Mouse (Mus musculus): Measurements from ENCODE around the gene Gm8212. TPM values are rescaled to one million over a fixed set of nuclear protein-coding genes. Genes with fewer than 3 reads are reported as not detected.
"Not testable (repeated sequence)": the region's sequence is repeated elsewhere in the genome, so short reads cannot be mapped to it uniquely, and the experiment has no call there.

Gm8212 gene
- polyA plus RNA-seq (2015; fragmentation: Nextera tagmentation; extraction: Ambion mirVana): not detected in 2 replicates

- H3K36me3 ChIP-seq (ENCODE audit: control insufficient read depth, insufficient read depth); H3K27ac ChIP-seq (ENCODE audit: low read length); ATAC-seq (ENCODE audit: low read depth); H3K9me3 ChIP-seq (replicated peaks; ENCODE audit: control insufficient read depth, low read length); H3K9ac ChIP-seq (ENCODE audit: low read depth, low read length); H3K4me3 ChIP-seq (ENCODE audit: low read depth, low read length); H3K27me3 ChIP-seq (ENCODE audit: control insufficient read depth, insufficient read depth, low read depth, low read length); H3K4me2 ChIP-seq (ENCODE audit: low read depth, low read length); H3K4me1 ChIP-seq (ENCODE audit: control insufficient read depth, low read depth, low read length): not testable (repeated sequence)
- 75% methylated on average over 1 of the region's 3 CpGs for WGBS (ENCODE audit: insufficient replicate concordance)
Measured at GRCm38 (mm10) chr14:44197361-44197760, at the start of gene Gm8212. Gm8212 (plus strand) TSS chr14:44197661.

DNA sequence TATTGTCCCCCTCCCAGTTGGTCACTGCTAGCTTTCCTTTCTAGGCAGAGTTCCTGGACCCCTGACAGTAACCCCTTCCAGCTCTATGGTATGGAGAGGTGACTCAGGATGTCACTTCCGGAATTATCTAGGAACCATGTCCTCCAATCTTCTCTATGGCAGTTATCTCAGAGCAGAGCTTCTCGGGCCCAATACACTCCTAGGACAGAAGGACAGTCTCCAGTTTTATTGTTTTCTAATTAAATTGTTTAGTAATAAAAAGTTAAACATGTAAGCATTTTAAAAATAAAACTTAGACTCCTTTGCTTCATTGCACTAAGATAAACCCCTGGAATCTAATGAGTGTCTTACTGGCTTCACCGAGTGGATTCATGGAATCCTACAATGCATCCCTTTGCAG lies 15.7 kb downstream of the Gm8212 start, which contains the start of gene 4930503E14Rik:
Gene 4930503E14Rik (minus strand): TSS at position 101 of the 400 bp plus-strand sequence.
- not testable (repeated sequence) for H3K4me3 ChIP-seq (ENCODE audit: low read depth, low read length); H3K36me3 ChIP-seq (ENCODE audit: control insufficient read depth, insufficient read depth); H3K9ac ChIP-seq (ENCODE audit: low read depth, low read length); H3K4me1 ChIP-seq (ENCODE audit: control insufficient read depth, low read depth, low read length); H3K27me3 ChIP-seq (ENCODE audit: control insufficient read depth, insufficient read depth, low read depth, low read length); H3K4me2 ChIP-seq (ENCODE audit: low read depth, low read length); H3K27ac ChIP-seq (ENCODE audit: low read length); ATAC-seq (ENCODE audit: low read depth); H3K9me3 ChIP-seq (replicated peaks; ENCODE audit: control insufficient read depth, low read length)
- WGBS (ENCODE audit: insufficient replicate concordance): 61% methylated on average over 3 of the region's 3 CpGs

DNA sequence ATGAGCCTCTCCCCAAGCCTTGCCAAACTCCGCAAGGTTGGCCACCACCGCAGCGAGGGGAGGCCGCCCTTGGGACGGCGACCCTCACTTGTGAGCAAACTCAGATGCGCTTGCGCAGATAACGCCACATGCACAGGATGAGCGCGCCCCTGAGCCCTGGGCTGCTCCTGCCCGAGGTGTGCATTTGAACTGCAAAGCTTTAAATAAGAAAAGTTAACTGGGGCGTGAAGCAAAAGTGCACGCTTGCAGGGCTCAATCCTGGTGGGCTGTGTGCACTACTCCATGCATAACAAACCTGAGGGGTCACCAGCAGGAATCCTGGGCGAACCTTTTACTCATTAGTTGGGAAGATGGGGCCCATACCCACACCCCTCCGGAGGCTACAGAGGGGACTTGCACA lies 50.6 kb downstream of the Gm8212 start:
- Histone ChIP-seq H3K4me1 (ENCODE audit: control insufficient read depth, low read depth, low read length) (no peaks in the 10 kb centered on the region), H3K36me3 (ENCODE audit: control insufficient read depth, insufficient read depth) (no peaks in the 10 kb centered on the region), H3K4me3 (ENCODE audit: low read depth, low read length) (no peak overlapping the region), H3K27me3 (ENCODE audit: control insufficient read depth, insufficient read depth, low read depth, low read length) (no peaks in the 10 kb centered on the region), H3K9me3 (replicated peaks; ENCODE audit: control insufficient read depth, low read length) (no peaks in the 10 kb centered on the region; the same call in 1 of the 2 replicates), H3K4me2 (ENCODE audit: low read depth, low read length) (no peak overlapping the region), H3K27ac (ENCODE audit: low read length) (no peak overlapping the region), H3K9ac (ENCODE audit: low read depth, low read length) (no peak overlapping the region)
- no peak for ATAC-seq (ENCODE audit: low read depth)
- WGBS (ENCODE audit: insufficient replicate concordance): 82% methylated on average over 16 of the region's 16 CpGs

Other genes starting within 250 kb of the Gm8212 start
- not detected in 2 replicates for gene Ang5, start 240.6 kb upstream of the Gm8212 start, polyA plus RNA-seq (2015; fragmentation: Nextera tagmentation; extraction: Ambion mirVana)
- 0.22 TPM in 1 of 2 replicates, not detected in the other for gene Ang6, start 195.4 kb upstream of the Gm8212 start, polyA plus RNA-seq (2015; fragmentation: Nextera tagmentation; extraction: Ambion mirVana)
- 26.0 and 26.5 TPM in 2 replicates for gene Ear2, start 95.0 kb upstream of the Gm8212 start, polyA plus RNA-seq (2015; fragmentation: Nextera tagmentation; extraction: Ambion mirVana)
- gene Gm3327, start 73.8 kb upstream of the Gm8212 start, polyA plus RNA-seq (2015; fragmentation: Nextera tagmentation; extraction: Ambion mirVana): not detected in 2 replicates
- not detected in 2 replicates for gene 4930503E14Rik, start 15.6 kb downstream of the Gm8212 start, polyA plus RNA-seq (2015; fragmentation: Nextera tagmentation; extraction: Ambion mirVana)
- not detected in 2 replicates for gene Gm8220, start 87.9 kb downstream of the Gm8212 start, polyA plus RNA-seq (2015; fragmentation: Nextera tagmentation; extraction: Ambion mirVana)
- not detected in 2 replicates for gene Gm5930, start 140.9 kb downstream of the Gm8212 start, polyA plus RNA-seq (2015; fragmentation: Nextera tagmentation; extraction: Ambion mirVana)
- gene Gm8229, start 167.7 kb downstream of the Gm8212 start, polyA plus RNA-seq (2015; fragmentation: Nextera tagmentation; extraction: Ambion mirVana): not detected in 2 replicates
- not detected in 2 replicates for gene Gm3371, start 213.0 kb downstream of the Gm8212 start, polyA plus RNA-seq (2015; fragmentation: Nextera tagmentation; extraction: Ambion mirVana)
- gene Gm8232, start 236.0 kb downstream of the Gm8212 start, polyA plus RNA-seq (2015; fragmentation: Nextera tagmentation; extraction: Ambion mirVana): not detected in 2 replicates

All from liver, embryonic 16.5 days (tissue).